Mouse (Mus musculus) forebrain, embryonic 14.5 days (tissue): ENCODE measurements around the gene Trim44. TPM values are rescaled to one million over a fixed set of nuclear protein-coding genes. Genes with fewer than 3 reads are reported as not detected.

ENCODE experiments used
- ATAC-seq: fragments of 200-750 bp; cut with Nextera tagmentation; 2 replicates; pipeline ENCODE4 v1.8.0; 2017; ENCODE audit warnings: mild to moderate bottlenecking, moderate library complexity
- DNase-seq: peaks from one replicate; pipeline ENCODE4 v3.0.0-alpha.2; 2015; ENCODE audit warnings: low spot score
- H3K27ac ChIP-seq: fragments of 300-500 bp; sonication (generic); 2 replicates; pipeline ENCODE4 v1.5.1; 2014; ENCODE audit warnings: low read depth, mild to moderate bottlenecking, control low read depth, low read length, moderate library complexity
- H3K27me3 ChIP-seq: fragments of 300-500 bp; sonication (generic); replicated peaks from 2 replicates; pipeline ENCODE4 v1.6.1; 2014; ENCODE audit warnings: low read length, control low read depth, mixed read lengths; ENCODE audit not compliant: control insufficient read depth, insufficient read depth
- H3K36me3 ChIP-seq: fragments of 300-500 bp; sonication (generic); 2 replicates; pipeline ENCODE4 v1.6.1; 2014; ENCODE audit warnings: low read length, control low read depth; ENCODE audit not compliant: control insufficient read depth, insufficient read depth
- H3K4me1 ChIP-seq: fragments of 300-500 bp; sonication (generic); 2 replicates; pipeline ENCODE4 v1.6.1; 2014; ENCODE audit warnings: antibody characterized with exemption, low read length, control low read depth; ENCODE audit not compliant: control insufficient read depth, insufficient read depth
- H3K4me2 ChIP-seq: fragments of 300-500 bp; sonication (generic); 2 replicates; pipeline ENCODE4 v1.6.1; 2014; ENCODE audit warnings: mild to moderate bottlenecking, control low read depth, low read length
- H3K4me3 ChIP-seq: fragments of 300-500 bp; sonication (generic); 2 replicates; pipeline ENCODE4 v1.5.1; 2014; ENCODE audit warnings: low read depth, low read length, control low read depth
- H3K9ac ChIP-seq: fragments of 300-500 bp; sonication (generic); 2 replicates; pipeline ENCODE4 v1.6.1; 2014; ENCODE audit warnings: mild to moderate bottlenecking, low read length, control low read depth, moderate library complexity
- H3K9me3 ChIP-seq: fragments of 300-500 bp; sonication (generic); replicated peaks from 2 replicates; pipeline ENCODE4 v1.6.1; 2016; ENCODE audit warnings: low read length, control low read depth, mixed read lengths; ENCODE audit not compliant: control insufficient read depth
- WGBS: fragments of 180-500 bp; shearing (Covaris S2); extraction: QIAGEN DNeasy Blood & Tissue Kit; methylation state at CpG from one replicate; pipeline ENCODE4 v1.1.7; 2014; 5-methylcytosine and 5-hydroxymethylcytosine counted together
- polyA plus RNA-seq: library from polyadenylated mRNA; unstranded; fragments of >200 nt; fragmentation: Nextera tagmentation; extraction: Ambion mirVana; gene quantifications from 2 replicates; pipeline ENCODE4 v1.2.1, GENCODE M21; 2014

The Trim44 gene
- polyA plus RNA-seq, 1 experiment from 2014 or later = 29.8 TPM

DNA sequence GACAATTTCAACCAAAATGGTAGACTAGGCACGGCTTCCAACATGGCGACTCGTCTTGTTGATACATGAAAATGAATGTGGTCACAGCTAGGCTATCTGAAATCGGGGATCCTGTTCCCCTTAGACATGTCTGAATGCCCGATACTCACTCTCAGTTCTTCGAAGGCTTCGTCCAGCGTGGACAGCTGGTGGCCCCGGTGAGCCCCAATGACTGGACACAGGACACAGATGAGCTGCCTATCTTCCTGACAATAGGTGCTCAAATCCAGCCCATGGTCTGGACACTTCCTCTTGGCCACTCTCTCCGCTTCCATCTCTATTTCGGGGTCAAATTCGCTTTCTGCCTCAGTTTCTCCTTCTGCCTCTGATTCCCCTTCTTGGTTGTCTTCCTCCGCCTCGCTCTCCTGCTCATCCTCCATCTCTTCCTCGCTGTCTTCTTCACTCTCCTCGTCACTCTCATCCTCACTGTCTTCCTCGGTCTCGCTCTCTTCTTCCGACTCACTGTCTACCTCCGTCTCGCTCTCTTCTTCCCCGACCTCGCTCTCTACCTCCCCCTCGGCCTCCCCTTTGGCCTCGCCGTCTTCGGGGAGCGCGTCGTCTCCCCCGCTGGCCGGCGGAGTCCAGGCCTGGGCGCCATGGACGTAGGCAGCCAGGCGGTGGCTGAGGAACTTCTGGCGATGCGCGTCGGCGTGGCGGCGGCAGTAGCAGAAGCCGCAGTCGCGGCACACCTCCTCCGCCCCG is 7.6 kb downstream of the Trim44 start:
- Histone ChIP-seq H3K36me3 (no peaks in the 10 kb centered on the region), H3K27me3 (no peaks in the 10 kb centered on the region), H3K4me1 (peaks cover 11% of the 10 kb centered on the region), H3K4me2 (peak overlapping the region; percentile 83), H3K4me3 (peak overlapping the region; percentile 64), H3K9ac (peak overlapping the region; percentile 87), H3K27ac (peak overlapping the region; percentile 96), H3K9me3 (no peaks in the 10 kb centered on the region)
- ATAC-seq (no peak), DNase-seq (no peak)
- WGBS = 43% methylated on average over 48 of the region's 48 CpGs

DNA sequence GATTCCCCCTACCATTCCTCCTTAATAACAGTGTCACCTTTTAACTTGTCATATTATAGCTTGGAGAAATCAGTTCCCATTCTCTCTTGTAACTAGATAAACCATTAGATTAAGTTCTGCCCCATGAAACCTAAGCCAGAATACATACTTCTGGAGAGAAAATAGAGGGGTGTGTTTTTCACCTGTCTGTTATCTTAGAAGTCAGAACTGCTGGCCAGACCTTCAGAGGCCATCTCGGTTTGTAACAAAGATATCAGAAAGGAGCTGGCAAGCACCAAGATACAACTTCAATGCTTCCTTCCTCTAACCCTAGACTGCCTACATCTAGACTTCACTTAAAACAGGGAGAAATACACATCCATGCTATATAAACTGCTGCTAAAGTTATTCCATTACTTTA is 11.1 kb downstream of the Trim44 start:
- Histone ChIP-seq H3K27ac (no peak overlapping the region), H3K36me3 (no peaks in the 10 kb centered on the region), H3K4me2 (no peak overlapping the region), H3K27me3 (no peaks in the 10 kb centered on the region), H3K9me3 (no peaks in the 10 kb centered on the region), H3K4me3 (no peak overlapping the region), H3K4me1 (peaks cover 10% of the 10 kb centered on the region), H3K9ac (no peak overlapping the region)
- 92% methylated on average over 1 of the region's 1 CpGs for WGBS
- ATAC-seq (no peak), DNase-seq (no peak)

- Histone ChIP-seq H3K36me3 (no peaks in the 10 kb centered on the region), H3K9me3 (no peaks in the 10 kb centered on the region), H3K9ac (no peak overlapping the region), H3K27ac (no peak overlapping the region), H3K4me3 (no peak overlapping the region), H3K27me3 (no peaks in the 10 kb centered on the region), H3K4me2 (no peak overlapping the region), H3K4me1 (no peaks in the 10 kb centered on the region)
- 93% methylated on average over 1 of the region's 1 CpGs for WGBS
- ATAC-seq (no peak), DNase-seq (no peak)
Observed at GRCm38 (mm10) chr2:102393457-102393856, 14.2 kb downstream of the Trim44 start.

DNA sequence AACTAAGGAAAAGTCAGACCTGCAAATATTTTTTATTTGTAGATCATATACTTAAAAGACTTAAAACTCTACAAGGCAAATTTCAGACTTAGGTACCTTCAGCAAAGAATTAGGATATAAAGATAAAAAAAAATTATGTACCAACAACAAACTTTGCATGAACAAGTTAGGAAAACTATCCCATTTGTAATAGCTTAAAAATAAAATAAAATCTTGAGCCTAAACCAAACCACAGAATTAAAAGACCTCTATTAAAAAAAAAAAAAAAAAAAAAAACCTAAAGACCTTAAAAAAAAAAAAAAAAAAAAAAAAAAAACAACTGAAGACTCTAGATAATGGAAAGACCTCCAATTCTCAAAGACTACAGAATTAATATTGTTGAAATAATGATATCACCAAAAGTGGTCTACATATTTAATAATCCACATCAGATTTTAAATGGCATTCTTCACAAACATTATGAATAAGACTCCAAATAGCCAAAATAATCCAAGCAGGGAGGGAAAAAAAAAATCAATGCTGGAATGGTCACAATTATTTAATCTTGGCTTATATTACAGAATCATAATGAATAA is 22.2 kb downstream of the Trim44 start:
- no peak for DNase-seq
- no peak overlapping the region for H3K27ac ChIP-seq
- no peak for ATAC-seq
- peaks cover 4% of the 10 kb centered on the region; the same call in 1 of the 2 replicates for H3K36me3 ChIP-seq
- no peak overlapping the region for H3K4me3 ChIP-seq
- H3K4me2 ChIP-seq = no peak overlapping the region
- H3K4me1 ChIP-seq = peaks cover 13% of the 10 kb centered on the region
- no peak overlapping the region for H3K9ac ChIP-seq
- no peaks in the 10 kb centered on the region for H3K27me3 ChIP-seq
- H3K9me3 ChIP-seq = no peaks in the 10 kb centered on the region

GRCm38 (mm10) chr2:102384496-102384895 is 23.1 kb downstream of the Trim44 start:
- ATAC-seq (no peak), DNase-seq (no peak)
- peaks cover 4% of the 10 kb centered on the region; the same call in 1 of the 2 replicates for H3K36me3 ChIP-seq
- H3K27me3 ChIP-seq = no peaks in the 10 kb centered on the region
- H3K4me1 ChIP-seq = peaks cover 13% of the 10 kb centered on the region
- H3K4me3 ChIP-seq = no peak overlapping the region
- H3K9ac ChIP-seq = no peak overlapping the region
- H3K27ac ChIP-seq = no peak overlapping the region; the same call in 1 of the 2 replicates
- WGBS = 57% methylated on average over 1 of the region's 1 CpGs
- H3K4me2 ChIP-seq = no peak overlapping the region
- H3K9me3 ChIP-seq = no peaks in the 10 kb centered on the region

- DNase-seq (no peak), ATAC-seq (no peak)
- H3K4me3 ChIP-seq = no peak overlapping the region
- whole genome bisulfite sequencing = 48% methylated on average over 2 of the region's 2 CpGs
- H3K4me2 ChIP-seq = no peak overlapping the region
- no peak overlapping the region; the same call in 1 of the 2 replicates for H3K27ac ChIP-seq
- H3K4me1 ChIP-seq = peaks cover 13% of the 10 kb centered on the region
- H3K27me3 ChIP-seq = no peaks in the 10 kb centered on the region
- peaks cover 4% of the 10 kb centered on the region; the same call in 1 of the 2 replicates for H3K36me3 ChIP-seq
- H3K9ac ChIP-seq = no peak overlapping the region
- no peaks in the 10 kb centered on the region for H3K9me3 ChIP-seq
Observed at GRCm38 (mm10) chr2:102384057-102384456, 23.6 kb downstream of the Trim44 start.

DNA sequence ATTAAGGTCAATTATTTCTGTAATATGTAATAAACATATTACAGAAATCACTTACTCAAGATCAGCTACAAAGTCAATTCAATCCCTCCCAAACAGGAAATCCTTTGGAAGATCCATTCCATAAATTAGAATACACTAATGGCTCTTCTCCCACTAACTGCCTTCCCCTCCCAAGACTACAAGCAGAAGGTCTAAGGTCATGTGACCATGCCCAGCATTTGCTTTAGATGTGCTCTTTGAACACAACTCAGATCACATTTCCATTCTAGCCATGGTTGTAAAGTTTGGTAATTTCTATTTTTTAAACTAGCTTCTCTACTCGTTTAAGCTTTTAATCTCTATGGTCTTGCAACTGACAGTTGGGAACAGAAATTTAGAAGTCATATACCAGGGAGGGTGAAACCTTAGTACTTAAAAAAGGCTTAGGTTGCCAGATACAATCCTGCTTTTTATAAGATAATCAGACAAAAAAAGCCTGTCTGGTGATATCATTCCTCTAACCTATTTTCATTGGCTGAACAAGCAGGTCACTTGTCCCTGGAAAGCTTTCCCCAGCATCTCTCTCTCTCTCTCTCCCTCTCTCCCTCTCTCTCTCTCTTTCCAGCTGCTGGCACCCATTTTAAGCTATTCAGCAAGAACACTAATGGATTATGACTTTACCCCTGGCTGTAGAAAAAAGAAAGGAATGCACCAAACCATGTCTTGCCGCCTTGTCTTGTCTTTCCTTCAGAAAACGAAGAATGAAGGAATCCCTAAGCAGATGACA is 24.4 kb downstream of the Trim44 start:
- peaks cover 4% of the 10 kb centered on the region; the same call in 1 of the 2 replicates for H3K36me3 ChIP-seq
- no peak overlapping the region for H3K4me2 ChIP-seq
- 56% methylated on average over 3 of the region's 3 CpGs for WGBS
- H3K9me3 ChIP-seq = no peaks in the 10 kb centered on the region
- DNase-seq = no peak
- no peak for ATAC-seq
- H3K4me3 ChIP-seq = no peak overlapping the region
- no peaks in the 10 kb centered on the region for H3K27me3 ChIP-seq
- H3K4me1 ChIP-seq = peaks cover 13% of the 10 kb centered on the region
- no peak overlapping the region for H3K27ac ChIP-seq
- H3K9ac ChIP-seq = no peak overlapping the region

GRCm38 (mm10) chr2:102382519-102382918 is 25.1 kb downstream of the Trim44 start:
- H3K4me3 ChIP-seq = no peak overlapping the region
- peaks cover 4% of the 10 kb centered on the region; the same call in 1 of the 2 replicates for H3K36me3 ChIP-seq
- no peaks in the 10 kb centered on the region for H3K27me3 ChIP-seq
- H3K4me1 ChIP-seq = peaks cover 13% of the 10 kb centered on the region
- DNase-seq (no peak), ATAC-seq (no peak)
- 78% methylated on average over 3 of the region's 3 CpGs for WGBS
- no peaks in the 10 kb centered on the region for H3K9me3 ChIP-seq
- no peak overlapping the region for H3K27ac ChIP-seq
- H3K4me2 ChIP-seq = no peak overlapping the region
- no peak overlapping the region for H3K9ac ChIP-seq
